Mouse (Mus musculus): Measurements from ENCODE around the gene Cdx2. TPM values are rescaled to one million over a fixed set of nuclear protein-coding genes. Genes with fewer than 3 reads are reported as not detected.

The Cdx2 gene
- polyA plus RNA-seq, 1 experiment from 2014 or later = 0.47 TPM

Small RNAs within 50 kb of the gene (microRNA-seq; reads per million reads assigned to microRNA genes)
- not detected for gene Mir7k

Other genes starting within 250 kb of the Cdx2 start
- 13.3 and 13.9 TPM in 2 replicates for gene Lnx2, start 230.7 kb downstream of the Cdx2 start, polyA plus RNA-seq (2015; fragmentation: Nextera tagmentation; extraction: Ambion mirVana)
- 87.3 and 89.8 TPM in 2 replicates for gene Polr1d, start 230.2 kb downstream of the Cdx2 start, polyA plus RNA-seq (2015; fragmentation: Nextera tagmentation; extraction: Ambion mirVana)
- gene Gsx1, start 118.6 kb downstream of the Cdx2 start, polyA plus RNA-seq (2015; fragmentation: Nextera tagmentation; extraction: Ambion mirVana) = not detected in 2 replicates
- gene Pdx1, start 37.3 kb downstream of the Cdx2 start, polyA plus RNA-seq (2015; fragmentation: Nextera tagmentation; extraction: Ambion mirVana) = not detected in 2 replicates
- gene Urad, start 15.2 kb upstream of the Cdx2 start, polyA plus RNA-seq (2015; fragmentation: Nextera tagmentation; extraction: Ambion mirVana) = not detected in 2 replicates
- gene Flt3, start 93.2 kb upstream of the Cdx2 start, polyA plus RNA-seq (2015; fragmentation: Nextera tagmentation; extraction: Ambion mirVana) = 0.26 and 0.37 TPM in 2 replicates
- gene Pan3, start 122.9 kb upstream of the Cdx2 start, polyA plus RNA-seq (2015; fragmentation: Nextera tagmentation; extraction: Ambion mirVana) = 43.8 and 44.7 TPM in 2 replicates